Mouse (Mus musculus) stomach, embryonic 15.5 days (tissue): ENCODE results near the gene Morn3. TPM values are rescaled to one million over a fixed set of nuclear protein-coding genes. Genes with fewer than 3 reads are reported as not detected.
A peak's percentile ranks its signal among the peaks of the same experiment; 100 is the strongest.
"Not testable (repeated sequence)": the region's sequence is repeated elsewhere in the genome, so short reads cannot be mapped to it uniquely, and the experiment has no call there.

ENCODE experiments used
- ATAC-seq: fragments of 200-750 bp; cut with Nextera tagmentation; 2 replicates; pipeline ENCODE4 v1.8.0; 2017; ENCODE audit warnings: low read depth, moderate number of reproducible peaks, moderate TSS enrichment; ENCODE audit not compliant: insufficient read depth, low FRiP score
- H3K27ac ChIP-seq: fragments of 300-500 bp; sonication (generic); 2 replicates; pipeline ENCODE4 v1.5.1; 2015; ENCODE audit warnings: mild to moderate bottlenecking, inconsistent platforms
- H3K27me3 ChIP-seq: fragments of 300-500 bp; sonication (generic); replicated peaks from 2 replicates; pipeline ENCODE4 v1.6.1; 2015; ENCODE audit warnings: inconsistent platforms
- H3K36me3 ChIP-seq: fragments of 300-500 bp; sonication (generic); 2 replicates; pipeline ENCODE4 v1.6.1; 2015; ENCODE audit warnings: inconsistent platforms
- H3K4me1 ChIP-seq: fragments of 300-500 bp; sonication (generic); 2 replicates; pipeline ENCODE4 v1.6.1; 2015; ENCODE audit warnings: inconsistent platforms
- H3K4me2 ChIP-seq: fragments of 300-500 bp; sonication (generic); 2 replicates; pipeline ENCODE4 v1.6.1; 2015; ENCODE audit warnings: mild to moderate bottlenecking, inconsistent platforms
- H3K4me3 ChIP-seq: fragments of 300-500 bp; sonication (generic); replicated peaks from 2 replicates; pipeline ENCODE4 v1.5.1; 2015; ENCODE audit warnings: inconsistent platforms
- H3K9ac ChIP-seq: fragments of 300-500 bp; sonication (generic); 2 replicates; pipeline ENCODE4 v1.6.1; 2015; ENCODE audit warnings: inconsistent platforms
- H3K9me3 ChIP-seq: fragments of 300-500 bp; sonication (generic); 2 replicates; pipeline ENCODE4 v1.6.1; 2016; ENCODE audit warnings: inconsistent platforms
- WGBS: fragments of 180-500 bp; shearing (Covaris S2); methylation state at CpG from one replicate; pipeline ENCODE4 v1.1.7; 2015; 5-methylcytosine and 5-hydroxymethylcytosine counted together
- polyA plus RNA-seq: library from polyadenylated mRNA; unstranded; fragments of >200 nt; fragmentation: Nextera tagmentation; extraction: Ambion mirVana; gene quantifications from 2 replicates; pipeline ENCODE4 v1.2.1, GENCODE M21; 2015

Morn3 gene
- polyA plus RNA-seq, 1 experiment from 2014 or later: 0.54 TPM

DNA sequence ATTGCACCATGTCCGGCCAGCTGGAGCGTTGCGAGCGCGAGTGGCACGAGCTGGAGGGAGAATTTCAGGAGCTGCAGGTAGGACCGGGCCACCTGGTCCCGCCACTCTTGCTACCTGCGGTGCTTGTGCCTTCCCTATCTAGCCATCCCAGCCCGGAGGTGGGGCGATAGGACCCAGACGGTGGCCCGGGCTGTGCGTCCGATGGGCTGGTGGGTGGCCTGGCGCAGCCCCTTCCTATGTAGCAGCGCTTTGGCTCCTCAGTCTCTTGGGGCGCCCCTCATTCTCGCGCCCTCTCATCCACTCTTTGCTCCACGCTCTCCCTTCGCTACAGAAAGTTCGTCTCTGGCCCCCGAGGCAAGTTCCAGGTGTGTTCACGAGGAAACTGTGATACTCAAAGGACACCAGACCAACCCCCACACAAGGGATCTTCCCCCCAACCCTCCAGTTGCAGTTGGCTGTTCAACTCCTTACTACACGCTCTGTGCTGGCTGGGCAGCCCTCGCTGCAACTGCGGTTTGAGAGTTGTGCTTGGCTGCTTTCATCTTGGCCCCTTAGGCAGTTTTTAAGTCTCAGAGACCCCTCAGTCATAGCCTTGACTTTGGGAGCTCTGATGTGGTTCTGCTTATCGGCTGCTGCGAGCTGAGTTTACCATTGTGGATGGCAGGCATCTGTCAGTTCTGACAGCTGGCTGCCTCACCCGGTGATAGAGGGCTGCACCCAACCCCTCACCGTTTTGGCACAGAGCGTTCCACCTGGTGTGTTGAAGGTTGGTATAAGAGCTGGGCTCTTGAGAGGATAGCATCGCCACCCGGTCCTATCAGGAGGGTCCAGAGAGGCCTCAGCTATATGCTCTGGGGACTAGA is 29.8 kb upstream of the Morn3 start:
- peak; percentile 80 for ATAC-seq
- Histone ChIP-seq H3K4me1 (peaks cover 22% of the 10 kb centered on the region), H3K9ac (peak overlapping the region; percentile 85), H3K4me2 (peak overlapping the region; percentile 98), H3K27ac (peak overlapping the region; percentile 72), H3K27me3 (no peaks in the 10 kb centered on the region), H3K9me3 (no peaks in the 10 kb centered on the region), H3K36me3 (no peaks in the 10 kb centered on the region), H3K4me3 (peak overlapping the region; percentile 76)
- WGBS: 3% methylated on average over 35 of the region's 35 CpGs

DNA sequence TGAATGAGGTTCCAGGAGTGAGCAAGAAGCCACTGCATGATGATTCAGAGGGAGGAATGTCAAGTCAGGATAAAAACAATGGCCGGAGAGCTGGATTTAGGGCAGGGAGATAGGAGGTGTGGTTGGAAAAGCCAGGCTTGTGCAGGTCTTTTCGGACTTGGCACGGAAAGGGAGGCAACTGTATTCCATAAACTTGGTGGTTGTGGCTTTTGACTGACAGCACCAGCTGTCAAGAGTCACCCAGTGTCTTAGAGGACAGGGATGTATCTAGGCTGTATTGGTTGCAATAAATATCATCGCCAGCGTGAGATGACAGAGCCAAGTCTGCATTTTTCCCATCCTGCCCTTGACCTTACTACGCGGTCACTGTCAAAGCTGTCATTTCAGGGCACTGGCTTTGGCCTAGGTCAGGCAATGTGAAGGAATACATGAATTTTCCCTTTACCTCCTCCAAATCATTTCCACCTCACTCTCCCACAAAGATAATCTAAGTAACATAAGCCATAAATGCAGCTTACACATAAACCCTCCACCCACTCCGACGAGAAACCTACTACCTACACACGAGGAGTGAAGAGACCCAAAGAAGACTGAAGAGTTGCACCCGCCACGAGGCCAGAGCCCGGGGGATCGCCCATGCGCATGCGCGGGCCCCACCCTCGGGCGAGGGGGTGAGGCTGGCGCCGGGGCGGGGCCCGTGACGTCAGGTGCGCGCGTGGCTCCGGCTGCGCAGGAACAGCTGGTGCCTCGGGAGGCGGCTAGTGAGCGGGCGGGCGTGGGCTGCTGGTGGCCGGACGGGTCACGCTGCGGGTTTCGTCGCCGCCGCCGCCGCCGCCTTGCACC is 29.0 kb upstream of the Morn3 start:
- no peaks in the 10 kb centered on the region for H3K27me3 ChIP-seq
- H3K4me1 ChIP-seq: peaks cover 22% of the 10 kb centered on the region
- H3K4me2 ChIP-seq: peak overlapping the region; percentile 98
- no peaks in the 10 kb centered on the region for H3K36me3 ChIP-seq
- H3K9me3 ChIP-seq: no peaks in the 10 kb centered on the region
- H3K9ac ChIP-seq: peak overlapping the region; percentile 85
- peak overlapping the region; percentile 72 for H3K27ac ChIP-seq
- H3K4me3 ChIP-seq: peak overlapping the region; percentile 76
- WGBS: 6% methylated on average over 45 of the region's 45 CpGs
- ATAC-seq: peak; percentile 94

DNA sequence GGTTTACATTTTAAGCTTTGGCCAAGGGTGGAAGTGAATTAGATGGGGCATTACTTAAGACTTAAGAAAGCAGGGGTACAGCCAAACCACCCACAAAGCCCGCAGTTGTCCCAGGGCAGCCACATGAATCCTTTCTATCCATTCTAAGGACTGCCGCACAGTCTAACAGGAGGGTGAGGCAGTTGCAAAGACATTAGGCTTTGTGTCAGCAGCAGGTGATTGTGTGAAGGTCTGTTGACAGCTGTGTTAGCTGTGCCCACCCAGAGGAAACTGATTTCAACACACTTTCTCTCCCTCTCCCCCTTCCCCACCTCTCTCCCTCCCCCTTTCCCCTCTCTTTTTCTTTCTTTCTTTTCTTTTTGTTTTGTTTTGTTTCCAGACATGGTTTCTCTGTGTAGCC is 21.9 kb upstream of the Morn3 start:
- Histone ChIP-seq H3K4me2 (no peak overlapping the region), H3K9ac (no peak overlapping the region), H3K36me3 (no peaks in the 10 kb centered on the region), H3K27me3 (no peaks in the 10 kb centered on the region), H3K9me3 (no peaks in the 10 kb centered on the region), H3K27ac (no peak overlapping the region), H3K4me3 (no peak overlapping the region), H3K4me1 (0 out of 2 replicates have a peak, but pooled peaks cover 4% of the 10 kb centered on the region)
- 87% methylated on average over 2 of the region's 2 CpGs for WGBS
- no peak for ATAC-seq

DNA sequence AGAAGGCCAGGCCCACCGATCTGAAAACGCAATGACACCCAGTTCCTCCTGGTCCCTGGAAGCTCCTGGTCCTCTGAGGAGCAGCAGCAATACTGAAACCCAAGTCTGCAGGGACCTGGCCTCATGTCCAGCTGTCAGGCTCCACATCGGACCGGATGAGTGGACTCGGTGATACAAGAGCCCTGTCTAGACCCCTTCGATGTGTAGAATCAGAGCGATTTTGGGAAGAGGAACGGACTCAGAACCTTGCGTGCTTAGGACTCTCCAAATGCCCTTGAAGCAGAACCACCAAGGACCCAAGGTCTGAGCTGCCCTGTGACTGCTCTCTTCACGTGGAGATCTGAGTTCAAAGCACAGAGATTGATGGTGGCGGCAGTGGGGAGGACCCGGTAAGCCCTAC is 21.3 kb upstream of the Morn3 start, which contains the start of gene Tmem120b:
Gene Tmem120b (plus strand): TSS at position 301 of the 400 bp plus-strand sequence.
- Histone ChIP-seq H3K4me3 (no peak within 1 kb of the TSS), H3K27ac (no peak within 1 kb of the TSS), H3K27me3 (no peaks in the 10 kb centered on the region), H3K9me3 (no peaks in the 10 kb centered on the region), H3K4me1 (0 out of 2 replicates have a peak, but pooled peaks cover 4% of the 10 kb centered on the region), H3K9ac (no peak within 1 kb of the TSS), H3K36me3 (no peaks in the 10 kb centered on the region), H3K4me2 (no peak within 1 kb of the TSS)
- WGBS: 83% methylated on average over 12 of the region's 12 CpGs
- ATAC-seq: no peak

DNA sequence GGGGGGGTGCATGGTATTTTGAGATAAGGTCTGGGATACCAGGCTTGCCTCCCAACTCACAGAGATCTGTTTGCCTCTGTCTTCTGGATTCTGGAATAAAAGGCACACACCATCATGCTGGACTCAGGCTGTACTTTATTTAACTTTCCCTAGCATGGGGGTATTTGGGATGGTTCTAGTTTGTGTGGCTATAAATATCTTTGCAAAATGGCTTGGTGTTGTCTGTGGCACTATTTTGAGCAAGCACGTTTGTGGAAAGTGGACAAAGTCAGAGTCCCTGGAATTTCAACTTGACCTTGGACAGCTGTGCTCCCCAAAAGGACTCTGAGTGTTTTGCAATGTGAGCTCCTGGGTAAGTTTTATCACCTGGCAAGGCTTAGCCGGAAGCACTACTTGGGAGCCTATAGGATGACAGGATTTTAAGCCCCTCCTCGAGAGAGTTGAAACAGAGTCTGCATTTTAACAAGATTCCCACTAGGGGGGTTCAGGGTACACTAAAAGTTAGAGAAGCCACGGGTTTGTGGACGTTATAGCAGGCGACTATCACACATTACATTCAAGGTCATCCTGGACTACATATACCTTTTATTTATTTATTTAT is 20.7 kb upstream of the Morn3 start:
- Histone ChIP-seq H3K4me2 (no peak overlapping the region), H3K4me3 (no peak overlapping the region), H3K36me3 (no peaks in the 10 kb centered on the region), H3K27ac (no peak overlapping the region), H3K4me1 (0 out of 2 replicates have a peak, but pooled peaks cover 4% of the 10 kb centered on the region), H3K9me3 (no peaks in the 10 kb centered on the region), H3K27me3 (no peaks in the 10 kb centered on the region), H3K9ac (no peak overlapping the region)
- WGBS: 11% methylated on average over 6 of the region's 6 CpGs
- peak; percentile 47; the same call in 1 of the 2 replicates for ATAC-seq

DNA sequence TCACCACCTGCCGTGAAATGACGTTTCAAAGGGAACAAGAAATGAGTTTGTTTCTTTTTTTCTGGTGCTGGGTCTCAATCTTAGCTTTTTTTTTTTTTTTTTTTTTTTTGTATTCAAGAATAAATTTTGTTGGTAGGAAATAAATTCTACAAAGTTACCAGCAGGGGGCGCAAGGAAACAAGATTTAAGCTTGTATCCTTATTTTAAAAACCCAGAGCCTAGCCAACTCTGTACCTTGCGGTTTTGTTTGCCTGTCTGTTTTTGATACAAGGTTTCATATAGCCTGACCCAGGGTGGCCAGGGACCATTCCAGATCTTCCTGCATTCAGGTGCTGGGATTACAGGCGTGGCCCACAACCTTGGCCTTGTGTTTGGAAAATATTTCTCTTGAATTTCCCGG is 17.4 kb upstream of the Morn3 start:
- Histone ChIP-seq H3K4me2 (no peak overlapping the region), H3K4me3 (no peak overlapping the region), H3K27ac (no peak overlapping the region), H3K27me3 (no peaks in the 10 kb centered on the region), H3K4me1 (peaks cover 14% of the 10 kb centered on the region; the same call in 1 of the 2 replicates), H3K9me3 (no peaks in the 10 kb centered on the region), H3K9ac (no peak overlapping the region), H3K36me3 (no peaks in the 10 kb centered on the region)
- no peak for ATAC-seq
- 28% methylated on average over 6 of the region's 6 CpGs for WGBS

DNA sequence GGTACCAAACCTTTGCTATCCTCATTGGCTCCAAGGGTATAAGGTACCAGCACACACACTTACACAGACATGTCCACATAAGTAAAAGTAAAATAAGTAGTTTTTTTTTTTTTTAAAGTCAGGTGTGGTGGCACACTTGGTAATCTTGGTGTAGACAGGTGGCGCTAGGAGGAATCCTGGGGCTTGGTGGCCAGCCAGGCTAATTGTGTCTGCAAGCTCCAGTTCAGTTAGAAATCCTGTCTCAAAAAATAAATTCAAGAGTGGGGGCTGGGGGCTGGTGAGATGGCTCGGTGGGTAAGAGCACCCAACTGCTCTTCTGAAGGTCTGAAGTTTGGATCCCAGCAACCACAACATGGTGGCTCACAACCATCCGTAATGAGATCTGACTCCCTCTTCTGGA is 16.3 kb upstream of the Morn3 start:
- no peaks in the 10 kb centered on the region for H3K27me3 ChIP-seq
- no peak overlapping the region for H3K4me2 ChIP-seq
- no peak for ATAC-seq
- no peak overlapping the region for H3K27ac ChIP-seq
- no peaks in the 10 kb centered on the region for H3K9me3 ChIP-seq
- 94% methylated on average over 3 of the region's 3 CpGs for WGBS
- no peak overlapping the region for H3K9ac ChIP-seq
- H3K36me3 ChIP-seq: no peaks in the 10 kb centered on the region
- H3K4me1 ChIP-seq: peaks cover 19% of the 10 kb centered on the region
- no peak overlapping the region for H3K4me3 ChIP-seq

DNA sequence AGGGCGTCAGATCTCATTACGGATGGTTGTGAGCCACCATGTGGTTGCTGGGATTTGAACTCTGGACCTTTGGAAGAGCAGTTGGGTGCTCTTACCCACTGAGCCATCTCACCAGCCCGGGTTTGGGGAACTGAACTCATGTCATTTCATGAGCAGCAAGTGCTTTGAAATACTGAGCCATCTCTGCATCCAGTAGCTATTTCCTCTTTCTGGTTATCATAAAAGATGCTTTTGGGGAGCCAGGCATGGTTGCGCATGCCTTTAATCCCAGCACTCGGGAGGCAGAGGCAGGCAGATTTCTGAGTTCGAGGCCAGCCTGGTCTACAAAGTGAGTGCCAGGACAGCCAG is 14.6 kb upstream of the Morn3 start:
- WGBS: 76% methylated on average over 6 of the region's 6 CpGs

DNA sequence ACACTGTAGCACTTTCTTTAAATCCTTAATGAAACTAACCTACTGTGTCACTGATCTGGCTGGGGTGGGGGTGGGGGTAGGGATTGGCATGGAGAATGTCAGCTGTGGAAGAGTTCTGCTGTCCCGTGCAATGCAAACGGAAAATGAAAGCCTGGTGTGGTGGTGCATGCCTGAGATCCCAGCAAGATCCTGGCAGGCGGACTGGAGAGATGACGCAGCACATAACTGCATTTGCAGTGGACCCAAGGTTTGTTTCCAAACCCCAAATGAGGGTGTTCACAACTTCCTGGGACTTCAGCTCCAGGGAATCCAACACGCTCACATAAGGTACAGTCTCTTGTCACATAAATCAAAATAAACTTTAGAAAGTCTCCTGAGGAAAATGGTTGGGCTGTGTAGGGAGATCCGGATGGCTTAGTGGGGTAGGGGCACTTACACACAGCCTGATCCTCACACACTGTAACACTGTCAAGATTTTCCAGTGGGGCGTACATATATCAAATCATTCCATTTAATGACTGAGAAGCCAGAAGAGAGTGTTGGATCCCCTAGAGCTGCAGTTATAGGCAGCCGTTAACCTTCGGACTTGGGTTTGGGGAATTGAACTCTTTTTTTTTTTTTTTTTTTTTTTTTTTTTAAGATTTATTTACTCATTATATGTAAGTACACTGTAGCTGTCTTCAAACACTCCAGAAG is 14.0 kb upstream of the Morn3 start:
- H3K4me1 ChIP-seq: peaks cover 15% of the 10 kb centered on the region
- H3K9me3 ChIP-seq: no peaks in the 10 kb centered on the region
- H3K27me3 ChIP-seq: no peaks in the 10 kb centered on the region
- no peak overlapping the region for H3K4me3 ChIP-seq
- H3K4me2 ChIP-seq: 0 out of 2 replicates have a peak overlapping the region, but pooled peaks have one; percentile 30
- no peaks in the 10 kb centered on the region for H3K36me3 ChIP-seq
- H3K9ac ChIP-seq: no peak overlapping the region
- 51% methylated on average over 9 of the region's 9 CpGs for WGBS
- no peak for ATAC-seq
- peak overlapping the region; percentile 64 for H3K27ac ChIP-seq

More for the DNA sequence above, 14.6 kb upstream of the Morn3 start:
- H3K27me3 ChIP-seq, ATAC-seq, H3K9me3 ChIP-seq, H3K4me2 ChIP-seq, H3K27ac ChIP-seq, H3K4me3 ChIP-seq, H3K36me3 ChIP-seq, H3K9ac ChIP-seq: not testable (repeated sequence)
- H3K4me1 ChIP-seq: peaks cover 15% of the 10 kb centered on the region

DNA sequence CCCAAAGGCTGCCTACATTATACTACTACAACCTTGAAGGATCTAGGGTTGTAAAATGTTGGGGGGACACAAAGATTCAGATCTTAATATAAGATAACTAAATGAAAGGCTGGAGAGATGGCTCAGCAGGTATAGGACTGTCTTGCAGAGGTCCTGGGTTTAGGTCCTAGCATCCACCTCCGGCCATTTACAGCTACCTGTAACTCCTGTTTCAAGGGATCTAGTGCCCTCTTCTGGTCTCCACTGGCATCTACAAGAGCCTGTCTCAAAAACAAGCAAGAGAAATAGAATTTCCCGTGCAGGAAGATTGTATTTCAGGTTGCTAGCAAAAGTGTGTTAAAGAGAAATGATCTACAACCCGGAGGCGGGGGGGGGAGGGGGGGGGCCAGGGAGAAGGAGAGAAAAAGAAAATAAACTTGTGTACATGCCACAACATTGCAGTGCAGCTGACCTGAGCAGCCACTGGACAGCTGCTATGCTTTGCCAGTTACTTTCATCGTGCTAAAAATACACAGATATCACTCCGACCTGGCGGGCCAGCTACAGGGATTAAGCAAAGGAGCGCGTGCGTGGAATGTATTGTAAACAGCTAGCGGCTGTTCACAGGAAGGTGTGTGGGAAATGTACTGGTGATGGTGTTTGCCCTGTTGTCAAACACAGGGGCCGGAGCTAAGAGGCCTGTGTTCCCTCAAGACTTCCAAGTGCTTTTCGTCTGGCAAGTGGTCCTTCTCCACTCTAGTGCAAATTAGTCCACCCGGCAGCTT is 13.1 kb upstream of the Morn3 start:
- Histone ChIP-seq H3K9me3 (no peaks in the 10 kb centered on the region), H3K27ac (peak overlapping the region; percentile 64), H3K4me3 (no peak overlapping the region), H3K9ac (no peak overlapping the region), H3K4me2 (peak overlapping the region; percentile 30), H3K36me3 (no peaks in the 10 kb centered on the region), H3K4me1 (peaks cover 15% of the 10 kb centered on the region), H3K27me3 (no peaks in the 10 kb centered on the region)
- 14% methylated on average over 14 of the region's 14 CpGs for WGBS
- ATAC-seq: no peak
